Mouse (Mus musculus) liver, postnatal 0 days (tissue): ENCODE measurements around the gene Prox1.

Experiments used
- CTCF ChIP-seq: sonication (generic); IDR thresholded peaks from 2 replicates; pipeline ENCODE4 v1.5.1; 2016; ENCODE audit warnings: antibody characterized with exemption, low read depth
- EP300 ChIP-seq: IDR thresholded peaks from 2 replicates; pipeline ENCODE4 v1.6.1; 2016; ENCODE audit warnings: antibody characterized with exemption, low read depth, mild to moderate bottlenecking

- TF ChIP-seq CTCF (no peak), EP300 (no peak)
Observed at GRCm38 (mm10) chr1:190155751-190156150, 14.8 kb downstream of the Prox1 start.
